Mouse (Mus musculus): Measurements from ENCODE around the gene Gars. TPM values are rescaled to one million over a fixed set of nuclear protein-coding genes. Genes with fewer than 3 reads are reported as not detected.

Gars gene
- total and polyA plus RNA-seq, 3 experiments, result 171 to 325 (median 225) TPM

- TF ChIP-seq UBTF (IDR thresholded peaks at IDR 0.05; ENCODE audit: borderline replicate concordance, insufficient read depth, low read depth, low read length) (no peak), GATA1 (IDR thresholded peaks at IDR 0.05; ENCODE audit: low read depth, low read length) (no peak), ZKSCAN1 (IDR thresholded peaks at IDR 0.05; ENCODE audit: low read depth, low read length) (no peak), ELF1 (IDR thresholded peaks at IDR 0.05; ENCODE audit: low read depth, low read length) (no peak), ETS1 (IDR thresholded peaks at IDR 0.05; ENCODE audit: low read depth, low read length) (no peak), TCF12 (IDR thresholded peaks at IDR 0.05; ENCODE audit: low read depth, low read length) (no peak), BHLHE40 (IDR thresholded peaks at IDR 0.05; ENCODE audit: borderline replicate concordance, low read depth, low read length) (no peak), POLR2A (IDR thresholded peaks at IDR 0.05; ENCODE audit: control insufficient read depth in 1 of 2, insufficient read depth in 1 of 2, low read depth in 1 of 2, low read length in 2 of 2, poor library complexity in 1 of 2) (no peak), RAD21 (IDR thresholded peaks at IDR 0.05; ENCODE audit: low read depth, low read length) (peak; percentile 89), EP300 (IDR thresholded peaks at IDR 0.05; ENCODE audit: low read depth in 1 of 2, low read length in 2 of 2) (no peak), SIN3A (IDR thresholded peaks at IDR 0.05; ENCODE audit: low read length) (peak; percentile 51; the same call in 1 of the 2 replicates), NELFE (IDR thresholded peaks at IDR 0.05; ENCODE audit: low read depth, low read length) (no peak), MAFK (IDR thresholded peaks at IDR 0.05; ENCODE audit: borderline replicate concordance, low read depth, low read length) (no peak), KAT2A (conservative IDR thresholded peaks at IDR 0.05; ENCODE audit: low read depth, low read length) (no peak), POLR2AphosphoS2 (IDR thresholded peaks at IDR 0.05; ENCODE audit: low read length) (no peak), GABPA (IDR thresholded peaks at IDR 0.05; ENCODE audit: low read depth, low read length) (no peak), MAZ (IDR thresholded peaks at IDR 0.05; ENCODE audit: low read depth, low read length) (no peak), MEF2A (IDR thresholded peaks at IDR 0.05; ENCODE audit: extremely low read depth, insufficient replicate concordance, low read depth, low read length, poor library complexity, severe bottlenecking) (no peak), ZNF384 (IDR thresholded peaks at IDR 0.05; ENCODE audit: low read depth, low read length) (no peak), POLR2AphosphoS5 (IDR thresholded peaks at IDR 0.05; ENCODE audit: borderline replicate concordance, low read depth, low read length) (no peak)
These were observed 20.9 kb upstream of the Gars start (continued) for GRCm38 (mm10) chr6:55016710-55017583.

- Histone ChIP-seq H3K9ac (ENCODE audit: control insufficient read depth, low read depth, low read length, poor library complexity, severe bottlenecking) (no peak overlapping the region), H3K79me2 (ENCODE audit: control insufficient read depth, insufficient read depth, low read length, poor library complexity) (no peaks in the 10 kb centered on the region), H3K9me3 (replicated peaks; ENCODE audit: insufficient read depth, low read length) (no peaks in the 10 kb centered on the region), H3K27me3 (ENCODE audit: control insufficient read depth in 1 of 2, insufficient read depth in 2 of 2, low read length in 2 of 2) (no peaks in the 10 kb centered on the region), H3K36me3 (ENCODE audit: control insufficient read depth in 1 of 2, insufficient read depth in 2 of 2, low read length in 2 of 2) (peaks cover 0 to 2% of the 10 kb centered on the region in 2 experiments; a peak in 1 of 4 replicates), H3K27ac (ENCODE audit: control insufficient read depth, low read depth, low read length) (no peak overlapping the region), H3K4me3 (ENCODE audit: control insufficient read depth in 1 of 2, insufficient read depth in 1 of 2, low read depth in 2 of 2, low read length in 2 of 2) (no peak overlapping the region), H3K4me1 (ENCODE audit: control insufficient read depth in 1 of 2, insufficient read depth in 2 of 2, low read length in 2 of 2) (peaks cover 0 to 3% of the 10 kb centered on the region in 2 experiments; a peak in 1 of 4 replicates)
- DNase-seq (ENCODE audit: low read depth, low spot score), result no peak
- TF ChIP-seq BHLHE40 (IDR thresholded peaks at IDR 0.05; ENCODE audit: borderline replicate concordance, low read depth, low read length) (no peak), E2F4 (IDR thresholded peaks at IDR 0.05; ENCODE audit: borderline replicate concordance, low read depth, low read length) (no peak), ZC3H11A (IDR thresholded peaks at IDR 0.05; ENCODE audit: low read depth, low read length) (no peak), USF2 (IDR thresholded peaks at IDR 0.05; ENCODE audit: borderline replicate concordance in 1 of 2, insufficient read depth in 1 of 2, low read depth in 1 of 2, low read length in 2 of 2) (no peak), TBP (IDR thresholded peaks at IDR 0.05; ENCODE audit: low read depth, low read length) (no peak), KAT2A (conservative IDR thresholded peaks at IDR 0.05; ENCODE audit: low read depth, low read length) (no peak), CTCF (IDR thresholded peaks at IDR 0.05 in 2 of 3, conservative IDR thresholded peaks at IDR 0.05 in 1 of 3; ENCODE audit: control insufficient read depth in 1 of 3, insufficient read depth in 1 of 3, low read depth in 2 of 3, low read length in 3 of 3, poor library complexity in 1 of 3, severe bottlenecking in 1 of 3) (no peak), CHD1 (IDR thresholded peaks at IDR 0.05; ENCODE audit: low read depth, low read length) (no peak), RAD21 (IDR thresholded peaks at IDR 0.05; ENCODE audit: low read depth, low read length) (no peak)
These were observed 19.4 kb upstream of the Gars start for GRCm38 (mm10) chr6:55018417-55018816.

Measured in MEL (cell line).